Mouse (Mus musculus) kidney, postnatal 10 days (tissue): Measurements from ENCODE around the gene Cgnl1.

Experiments
- DNase-seq: peaks from one replicate; pipeline ENCODE4 v3.0.0; 2021; ENCODE audit warnings: mixed read lengths

The Cgnl1 gene

DNA sequence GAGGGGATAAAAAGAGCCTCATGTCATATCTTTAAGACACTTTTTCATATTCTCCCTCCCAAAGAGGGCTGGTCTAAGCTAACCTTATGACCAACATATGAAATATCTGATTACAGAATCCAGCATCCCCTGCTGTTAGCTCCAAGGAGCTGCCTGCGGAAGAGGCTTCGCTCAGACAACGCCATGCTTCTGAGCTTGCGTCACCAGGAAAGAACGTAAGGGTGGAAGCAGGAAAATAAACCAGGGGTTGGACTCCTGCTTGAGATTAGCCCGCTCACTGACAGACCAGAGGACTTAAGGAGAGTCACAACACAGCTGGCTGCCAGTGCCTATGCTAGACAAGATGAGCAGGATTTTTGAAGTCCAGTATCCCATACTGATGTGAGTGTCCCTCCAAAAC lies 105.0 kb downstream of the Cgnl1 start:
- DNase-seq: no peak

GRCm38 (mm10) chr9:71665493-71665892 lies 105.9 kb downstream of the Cgnl1 start:
- no peak for DNase-seq

DNA sequence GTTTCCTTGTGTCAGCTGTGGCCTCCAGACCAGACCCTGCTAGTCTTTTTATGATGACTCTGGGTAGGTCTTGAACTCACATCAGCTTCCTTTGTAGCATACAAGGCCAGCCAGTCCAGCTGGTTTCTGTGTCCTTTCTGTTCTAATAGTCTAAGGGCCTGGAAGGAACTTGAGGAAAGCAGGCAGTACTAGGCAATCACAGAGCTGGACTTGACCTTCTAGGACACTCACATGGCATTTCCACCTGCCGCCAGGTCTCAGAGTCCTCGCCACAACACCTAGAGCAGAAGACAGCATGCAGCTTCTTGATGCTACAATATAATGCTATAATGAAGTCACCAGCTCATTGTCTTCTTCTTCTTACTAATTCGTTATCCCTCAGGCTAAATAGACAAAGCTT lies 106.5 kb downstream of the Cgnl1 start:
- DNase-seq: no peak

GRCm38 (mm10) chr9:71663421-71664217 lies 107.8 kb downstream of the Cgnl1 start:
- DNase-seq: peak; percentile 74

- DNase-seq: peak; percentile 50
These were observed 110.9 kb downstream of the Cgnl1 start for GRCm38 (mm10) chr9:71660540-71660939.

GRCm38 (mm10) chr9:71659681-71660080 lies 111.7 kb downstream of the Cgnl1 start:
- no peak for DNase-seq

GRCm38 (mm10) chr9:71657199-71657598 lies 114.2 kb downstream of the Cgnl1 start:
- DNase-seq: no peak

GRCm38 (mm10) chr9:71654861-71655260 lies 116.5 kb downstream of the Cgnl1 start:
- no peak for DNase-seq

GRCm38 (mm10) chr9:71646115-71646514 lies 125.3 kb downstream of the Cgnl1 start:
- peak; percentile 88 for DNase-seq

GRCm38 (mm10) chr9:71643611-71644010 lies 127.8 kb downstream of the Cgnl1 start:
- no peak for DNase-seq

DNA sequence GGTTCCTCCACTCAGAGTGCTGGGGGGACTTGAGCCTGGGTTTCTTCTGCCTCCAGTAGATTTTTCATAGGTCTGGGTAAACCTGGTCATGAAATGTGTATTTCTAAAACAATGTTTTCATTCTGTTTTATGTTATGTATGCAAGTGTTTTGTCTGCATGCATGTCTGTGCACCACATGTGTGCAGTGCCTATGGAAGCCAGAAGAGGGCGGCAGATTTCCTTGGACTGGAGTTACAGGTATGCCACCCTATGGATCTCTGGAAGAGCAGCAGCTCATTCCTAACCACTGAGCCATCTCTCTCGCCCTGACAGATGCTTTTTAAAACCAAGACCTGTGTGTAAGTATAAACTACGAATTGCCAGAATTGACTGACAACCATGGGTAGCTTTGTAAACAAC lies 129.1 kb downstream of the Cgnl1 start:
- no peak for DNase-seq

- DNase-seq: no peak
These were observed 131.0 kb downstream of the Cgnl1 start for GRCm38 (mm10) chr9:71640361-71640927.

- DNase-seq: no peak
These were observed 133.2 kb downstream of the Cgnl1 start for GRCm38 (mm10) chr9:71638198-71638597.

GRCm38 (mm10) chr9:71636854-71637253 lies 134.5 kb downstream of the Cgnl1 start:
- DNase-seq: no peak

- DNase-seq: no peak
These were observed 135.8 kb downstream of the Cgnl1 start for GRCm38 (mm10) chr9:71635627-71636026.

DNA sequence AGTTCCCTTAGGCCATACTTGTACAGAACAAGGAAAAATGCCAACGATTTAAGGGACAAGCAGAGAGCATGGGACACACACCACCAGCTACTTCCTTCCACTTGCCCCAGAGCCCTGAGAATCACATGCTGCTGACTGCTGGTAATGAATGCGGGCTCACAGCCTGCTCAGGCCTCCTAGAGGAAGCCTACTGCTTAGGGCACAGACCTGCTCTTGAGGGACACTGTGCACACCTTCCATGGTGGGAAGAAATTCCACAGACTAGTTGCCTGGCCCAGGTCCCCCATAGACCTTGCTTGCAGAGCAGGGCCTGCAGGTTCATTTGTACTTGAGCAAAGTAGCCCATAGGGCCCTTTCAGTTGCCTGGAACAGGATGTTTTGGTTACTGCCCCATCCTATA lies 136.5 kb downstream of the Cgnl1 start:
- no peak for DNase-seq

DNA sequence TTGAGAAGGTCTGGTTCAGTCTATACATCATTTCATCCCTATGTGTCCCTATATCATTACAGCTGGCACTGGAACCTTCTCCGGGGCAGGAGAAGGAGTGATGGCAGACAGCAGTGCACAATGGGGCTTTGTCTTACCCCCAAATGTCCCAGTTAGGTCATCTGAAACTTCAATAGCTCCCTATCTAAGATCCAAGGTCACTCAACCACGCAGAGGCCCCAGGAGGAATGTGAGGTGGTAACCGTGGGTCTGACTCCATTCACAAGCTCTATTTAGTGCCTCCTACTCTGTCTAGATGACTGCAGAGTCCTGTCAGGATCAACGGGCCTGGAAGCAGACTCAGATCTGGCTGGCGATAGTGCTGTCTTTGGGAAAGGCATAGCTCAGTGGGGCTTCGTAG lies 142.5 kb downstream of the Cgnl1 start:
- no peak for DNase-seq

DNA sequence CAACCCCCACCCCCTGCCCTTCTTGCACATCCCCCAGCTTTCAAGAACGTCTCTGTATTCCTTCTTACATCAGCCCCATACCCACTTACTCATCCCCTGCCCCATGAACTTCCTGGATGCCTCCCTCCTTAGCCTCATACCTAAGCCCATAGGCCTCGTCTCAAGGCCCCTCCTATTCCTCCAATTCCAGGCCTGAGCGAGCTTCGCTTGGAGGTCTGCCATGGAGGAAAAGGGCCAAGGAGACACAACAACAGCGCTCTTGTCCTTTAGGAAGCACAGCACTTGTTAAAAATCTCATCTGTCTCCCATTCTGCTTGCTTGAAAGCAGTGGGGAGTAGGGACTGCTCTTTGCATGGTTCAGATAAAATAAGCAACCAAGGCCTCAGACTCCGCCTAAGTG lies 143.1 kb downstream of the Cgnl1 start:
- no peak for DNase-seq

- DNase-seq: no peak
These were observed 145.4 kb downstream of the Cgnl1 start for GRCm38 (mm10) chr9:71625961-71626360.

DNA sequence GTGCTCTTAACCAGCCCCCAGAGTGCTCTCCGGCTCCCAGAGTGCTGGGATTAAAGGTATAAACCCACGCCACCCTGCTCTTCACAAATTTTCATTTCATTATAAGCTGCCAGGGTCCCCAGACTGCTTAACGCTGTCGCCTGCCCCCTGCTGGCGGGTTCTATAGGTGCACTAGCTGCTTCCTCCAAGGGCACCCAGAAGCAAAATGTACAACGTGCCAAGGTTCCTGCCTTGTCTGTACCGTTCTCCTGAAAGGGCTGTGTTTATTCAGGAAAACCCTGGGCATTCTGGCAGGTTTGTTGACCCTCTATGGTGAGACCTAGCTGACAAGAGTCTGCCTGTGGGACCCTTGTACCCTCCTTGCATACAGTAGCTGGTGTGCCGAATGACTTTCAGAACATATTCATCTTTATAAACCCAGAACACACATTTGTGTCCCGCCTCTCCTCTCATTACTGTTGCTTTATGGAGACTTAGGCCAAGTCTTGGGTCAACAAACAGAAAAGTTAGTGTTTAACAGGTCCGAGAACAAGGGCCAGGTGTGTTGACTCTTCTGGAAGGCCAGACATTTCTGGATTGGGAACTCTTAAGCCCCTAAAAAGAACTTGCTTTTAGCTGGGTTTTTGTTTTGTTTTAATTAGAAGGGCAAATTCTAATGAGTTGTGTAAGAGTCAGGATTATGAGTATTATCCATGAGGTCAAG lies 146.5 kb downstream of the Cgnl1 start:
- DNase-seq: peak; percentile 88

GRCm38 (mm10) chr9:71623871-71624569 lies 147.4 kb downstream of the Cgnl1 start:
- DNase-seq: peak; percentile 65

- no peak for DNase-seq
These were observed 148.8 kb downstream of the Cgnl1 start for GRCm38 (mm10) chr9:71622593-71622992.

GRCm38 (mm10) chr9:71621968-71622367 lies 149.4 kb downstream of the Cgnl1 start:
- no peak for DNase-seq
